Mouse (Mus musculus) heart, postnatal 0 days (tissue): Measurements from ENCODE around the gene Uhrf1.

Source experiments
- CTCF ChIP-seq: IDR thresholded peaks from 2 replicates; pipeline ENCODE4 v1.5.1; 2016; ENCODE audit warnings: antibody characterized with exemption, control low read depth, low read depth
- EP300 ChIP-seq: IDR thresholded peaks from 2 replicates; pipeline ENCODE4 v1.6.1; 2016; ENCODE audit warnings: antibody characterized with exemption, low read depth

DNA sequence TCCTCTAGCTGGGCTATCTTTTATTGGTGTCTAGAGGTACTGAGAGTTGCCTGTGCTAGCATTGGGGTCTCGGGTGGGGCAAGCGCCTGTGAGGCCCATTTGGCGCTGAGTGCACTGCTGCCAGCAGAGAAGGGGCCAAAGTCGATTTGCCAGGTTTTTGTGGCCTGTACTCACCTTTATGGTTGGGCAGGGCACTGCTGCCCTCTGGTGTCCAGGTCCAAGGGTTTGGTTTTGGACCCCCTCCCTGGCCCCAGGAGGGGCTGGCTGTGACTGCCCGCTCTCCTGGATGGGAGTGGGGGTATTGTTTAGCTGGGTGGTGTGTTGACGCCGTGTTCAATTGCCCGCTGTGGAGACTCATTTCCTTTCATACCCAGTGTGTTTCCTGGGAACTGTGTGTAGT, 2.7 kb downstream of the Uhrf1 start:
- TF ChIP-seq CTCF (peak; percentile 51), EP300 (no peak)
